Mouse (Mus musculus) forebrain, embryonic 10.5 days (tissue): Measurements from ENCODE around the gene Olfml1. TPM values are rescaled to one million over a fixed set of nuclear protein-coding genes. Genes with fewer than 3 reads are reported as not detected.

Source experiments
- DNase-seq: peaks from one replicate; pipeline ENCODE4 v3.0.0-alpha.2; 2017; ENCODE audit warnings: low spot score; ENCODE audit errors: extremely low spot score
- H3K27ac ChIP-seq: fragments of 300-500 bp; sonication (generic); 2 replicates; pipeline ENCODE4 v1.5.1; 2016; ENCODE audit warnings: mild to moderate bottlenecking
- H3K27me3 ChIP-seq: fragments of 300-500 bp; sonication (generic); 2 replicates; pipeline ENCODE4 v1.6.1; 2016; ENCODE audit warnings: mild to moderate bottlenecking; ENCODE audit not compliant: poor library complexity, severe bottlenecking
- H3K36me3 ChIP-seq: fragments of 300-500 bp; sonication (generic); replicated peaks from 2 replicates; pipeline ENCODE4 v1.6.1; 2016; ENCODE audit warnings: mild to moderate bottlenecking, moderate library complexity
- H3K4me1 ChIP-seq: fragments of 300-500 bp; sonication (generic); 2 replicates; pipeline ENCODE4 v1.6.1; 2016
- H3K4me3 ChIP-seq: fragments of 300-500 bp; sonication (generic); 2 replicates; pipeline ENCODE4 v1.5.1; 2016; ENCODE audit warnings: mild to moderate bottlenecking, moderate library complexity
- H3K9me3 ChIP-seq: fragments of 300-500 bp; sonication (generic); 2 replicates; pipeline ENCODE4 v1.6.1; 2016; ENCODE audit warnings: mild to moderate bottlenecking, moderate library complexity
- WGBS: fragments of 180-500 bp; shearing (Covaris S2); methylation state at CpG from one replicate; pipeline ENCODE4 v1.1.7; 2016; 5-methylcytosine and 5-hydroxymethylcytosine counted together
- polyA plus RNA-seq: library from polyadenylated mRNA; unstranded; fragments of >200 nt; fragmentation: Nextera tagmentation; extraction: Ambion mirVana; gene quantifications from 2 replicates; pipeline ENCODE4 v1.2.1, GENCODE M21; 2016

Gene Olfml1
- polyA plus RNA-seq, 1 experiment from 2014 or later: 6.3 TPM

DNA sequence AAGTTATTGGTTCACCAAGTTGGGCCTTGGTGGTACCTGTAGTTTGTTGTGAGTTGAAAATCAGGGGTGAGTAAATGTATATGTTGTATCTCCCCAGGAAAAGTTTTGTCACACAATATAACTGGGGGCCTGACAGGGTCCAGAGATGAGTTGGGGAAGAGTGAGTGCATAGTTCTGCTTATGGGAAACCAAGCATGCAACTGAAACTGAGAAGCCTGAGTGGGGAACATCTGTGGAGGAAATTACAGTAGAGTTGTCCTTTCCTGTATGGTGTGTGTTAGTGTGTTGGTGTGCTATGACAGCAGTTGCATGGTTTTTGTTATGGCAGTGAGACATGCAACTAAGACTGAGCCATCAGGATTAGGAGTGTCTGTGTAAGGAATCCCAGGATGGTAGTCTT, 61.1 kb downstream of the Olfml1 start:
- H3K36me3 ChIP-seq: no peaks in the 10 kb centered on the region
- H3K4me1 ChIP-seq: no peaks in the 10 kb centered on the region
- no peak overlapping the region for H3K4me3 ChIP-seq
- no peaks in the 10 kb centered on the region for H3K9me3 ChIP-seq
- no peak for DNase-seq
- H3K27ac ChIP-seq: no peak overlapping the region
- no peaks in the 10 kb centered on the region for H3K27me3 ChIP-seq

DNA sequence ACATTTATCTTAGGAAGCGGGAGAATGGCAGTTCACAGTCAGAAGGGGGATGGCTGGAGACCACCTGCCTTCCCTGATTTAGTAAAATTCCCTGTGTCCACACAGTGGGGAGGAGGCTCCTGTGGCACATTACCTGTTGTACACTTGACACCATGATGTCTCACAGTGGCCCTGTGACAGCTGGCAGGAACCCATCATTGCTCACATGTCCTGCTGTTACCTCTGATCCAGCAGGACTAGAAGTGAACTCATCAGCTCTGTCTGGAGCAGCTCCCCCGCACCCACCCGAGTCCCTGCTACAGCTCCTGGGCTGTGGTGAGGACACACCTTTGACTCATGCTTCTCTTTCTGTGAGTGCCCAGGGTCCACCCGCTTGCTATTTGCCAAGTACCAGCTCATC, 66.0 kb downstream of the Olfml1 start:
- 93% methylated on average over 4 of the region's 4 CpGs for WGBS
- Histone ChIP-seq H3K27me3 (no peaks in the 10 kb centered on the region), H3K4me3 (no peak overlapping the region), H3K4me1 (no peaks in the 10 kb centered on the region), H3K27ac (no peak overlapping the region), H3K36me3 (no peaks in the 10 kb centered on the region), H3K9me3 (no peaks in the 10 kb centered on the region)
- no peak for DNase-seq

DNA sequence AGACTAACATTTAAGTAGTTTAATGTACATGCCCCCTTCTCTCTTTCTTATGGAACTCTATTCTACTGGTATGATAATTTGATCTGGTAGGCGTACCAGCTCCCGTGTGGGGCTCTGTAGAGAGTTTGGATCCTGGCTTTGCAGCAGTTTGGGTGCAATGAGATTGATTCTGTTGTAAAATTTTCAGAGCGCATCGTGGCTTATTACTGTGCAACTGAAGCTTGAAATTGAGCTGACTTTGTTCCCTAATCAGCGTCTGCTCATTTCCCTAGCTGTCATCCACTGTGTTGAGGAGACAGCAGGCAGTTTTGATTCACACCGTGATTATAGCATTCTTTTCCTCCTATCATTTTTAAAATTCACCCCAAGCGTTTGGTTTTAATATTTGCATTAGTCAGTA, 70.2 kb downstream of the Olfml1 start:
- H3K36me3 ChIP-seq: no peaks in the 10 kb centered on the region
- no peak overlapping the region for H3K4me3 ChIP-seq
- no peaks in the 10 kb centered on the region for H3K4me1 ChIP-seq
- 92% methylated on average over 7 of the region's 7 CpGs for WGBS
- DNase-seq: no peak
- H3K27ac ChIP-seq: no peak overlapping the region
- H3K27me3 ChIP-seq: no peaks in the 10 kb centered on the region
- no peaks in the 10 kb centered on the region for H3K9me3 ChIP-seq

DNA sequence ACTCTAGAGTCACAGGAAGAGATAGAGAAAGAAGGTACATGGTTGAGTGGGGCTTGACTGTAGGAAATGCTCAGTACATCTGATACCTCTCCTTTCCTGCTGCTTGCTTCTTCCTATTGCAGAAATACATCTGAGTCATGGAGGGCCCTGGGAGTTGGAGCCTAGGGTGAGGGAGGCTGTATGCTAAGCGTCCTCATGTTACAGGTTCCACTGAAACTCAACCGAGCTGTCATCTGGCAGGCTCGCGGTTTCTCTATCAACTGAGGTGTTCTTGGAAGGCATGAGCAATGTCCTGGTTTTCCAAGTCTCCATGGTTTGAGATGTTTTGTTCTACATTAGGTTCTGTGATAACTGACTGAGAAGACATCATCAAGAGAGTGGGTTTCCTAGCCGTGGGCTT, 70.8 kb downstream of the Olfml1 start:
- no peaks in the 10 kb centered on the region for H3K27me3 ChIP-seq
- H3K27ac ChIP-seq: no peak overlapping the region
- H3K9me3 ChIP-seq: no peaks in the 10 kb centered on the region
- no peak overlapping the region for H3K4me3 ChIP-seq
- DNase-seq: no peak
- 94% methylated on average over 5 of the region's 5 CpGs for WGBS
- no peaks in the 10 kb centered on the region for H3K36me3 ChIP-seq
- no peaks in the 10 kb centered on the region for H3K4me1 ChIP-seq

Other genes with a start within 250 kb of the Olfml1 start
- 4.3 and 4.6 TPM in 2 replicates for gene Syt9, start 196.7 kb upstream of the Olfml1 start, polyA plus RNA-seq
- 8.7 and 9.3 TPM in 2 replicates for gene Ppfibp2, start 27.8 kb downstream of the Olfml1 start, polyA plus RNA-seq
- gene 5330417H12Rik, start 57.7 kb downstream of the Olfml1 start, polyA plus RNA-seq: not detected in 2 replicates
- 0.25 and 0.29 TPM in 2 replicates for gene Cyb5r2, start 190.6 kb downstream of the Olfml1 start, polyA plus RNA-seq
- gene Ovch2, start 233.8 kb downstream of the Olfml1 start, polyA plus RNA-seq: not detected in 2 replicates
- not detected in 2 replicates for gene Olfr467, start 244.8 kb downstream of the Olfml1 start, polyA plus RNA-seq